Mouse (Mus musculus) lung, postnatal 14 days (tissue): ENCODE data around the gene Ccl21b.
"Not testable (repeated sequence)": the region's sequence is repeated elsewhere in the genome, so short reads cannot be mapped to it uniquely, and the experiment has no call there.

Experiments
- DNase-seq: peaks from one replicate; pipeline ENCODE4 v3.0.0; 2021

Gene Ccl21b

GRCm38 (mm10) chr4:42255467-42255866 lies at the start of gene Ccl21b:
Ccl21b (plus strand) TSS chr4:42255767.
- DNase-seq, result not testable (repeated sequence)

- not testable (repeated sequence) for DNase-seq
Observed at GRCm38 (mm10) chr4:42240339-42240738, 15.2 kb upstream of the Ccl21b start, which contains the start of gene Gm10600. Gm10600 (plus strand) TSS chr4:42240639.

GRCm38 (mm10) chr4:42293967-42294366 lies 38.4 kb downstream of the Ccl21b start, which contains the start of gene Gm21953:
Gm21953 (plus strand) TSS chr4:42294267.
- DNase-seq, result not testable (repeated sequence)
